Mouse (Mus musculus): ENCODE measurements at regions not wholly inside any gene's neighbourhood (a gene's known extent, or its start where the extent isn't known, plus 50 kb on each side); places are given as distances from the start of the nearest gene placed in this dataset.
A peak's percentile ranks its signal among the peaks of the same experiment; 100 is the strongest.

DNA sequence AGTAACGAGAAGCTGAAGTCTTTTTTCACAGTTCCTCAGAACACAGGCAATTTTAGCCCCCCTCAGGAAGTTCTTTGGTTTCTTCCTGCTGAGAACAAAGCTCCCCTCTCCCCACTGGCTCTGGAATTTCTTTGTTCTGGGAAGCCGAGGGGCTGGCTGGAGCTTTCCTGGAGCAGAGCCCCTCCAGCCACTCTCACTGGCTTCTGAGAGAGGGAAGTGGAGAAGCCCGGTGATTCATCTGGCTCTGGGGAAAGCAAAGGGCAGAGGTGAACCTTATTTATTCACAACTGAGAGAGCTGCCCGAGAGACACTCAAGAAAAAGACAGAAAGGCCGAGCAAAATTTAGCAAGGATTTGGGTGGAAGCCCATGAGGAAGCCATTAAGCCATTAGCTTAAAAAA, 63.9 kb downstream of the Ddx3x start:
- Histone ChIP-seq H3K4me1 (peaks cover 19% of the 10 kb centered on the region), H3K4me2 (peak overlapping the region; percentile 61), H3K9me3 (no peaks in the 10 kb centered on the region), H3K36me3 (replicated peaks) (no peaks in the 10 kb centered on the region), H3K4me3 (peak overlapping the region; percentile 12; the same call in 1 of the 2 replicates), H3K27me3 (replicated peaks) (no peaks in the 10 kb centered on the region; the same call in 1 of the 2 replicates), H3K9ac (no peak overlapping the region), H3K27ac (peak overlapping the region; percentile 94)
- WGBS: 4% methylated on average over 5 of the region's 5 CpGs
- ATAC-seq (replicated peaks): no peak

DNA sequence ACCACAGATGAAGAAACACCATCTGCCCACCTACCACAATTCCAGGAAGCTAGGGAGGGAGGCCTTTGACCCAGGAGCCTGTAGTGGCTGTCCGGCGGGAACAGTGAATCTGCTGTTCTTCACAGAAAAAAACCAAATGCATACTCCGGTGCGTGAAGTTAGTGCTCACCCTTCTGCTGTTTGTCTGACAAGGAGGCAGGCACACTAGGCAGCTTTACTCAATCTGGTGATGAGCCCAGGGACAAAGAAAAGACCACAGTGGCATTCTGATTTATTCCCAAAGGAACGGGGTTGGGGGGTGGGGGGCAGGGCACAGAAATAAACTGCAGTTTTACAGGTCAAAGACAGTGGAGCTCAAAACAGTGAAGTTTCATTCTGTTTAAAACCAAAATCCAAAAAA, 64.4 kb downstream of the Ddx3x start:
- 10% methylated on average over 5 of the region's 5 CpGs for WGBS
- Histone ChIP-seq H3K4me2 (peak overlapping the region; percentile 61), H3K27ac (peak overlapping the region; percentile 94), H3K36me3 (replicated peaks) (no peaks in the 10 kb centered on the region), H3K9ac (0 out of 2 replicates have a peak overlapping the region, but pooled peaks have one; percentile 29), H3K27me3 (replicated peaks) (no peaks in the 10 kb centered on the region; the same call in 1 of the 2 replicates), H3K9me3 (no peaks in the 10 kb centered on the region), H3K4me3 (peak overlapping the region; percentile 12; the same call in 1 of the 2 replicates), H3K4me1 (peaks cover 19% of the 10 kb centered on the region)
- no peak for ATAC-seq (replicated peaks)

DNA sequence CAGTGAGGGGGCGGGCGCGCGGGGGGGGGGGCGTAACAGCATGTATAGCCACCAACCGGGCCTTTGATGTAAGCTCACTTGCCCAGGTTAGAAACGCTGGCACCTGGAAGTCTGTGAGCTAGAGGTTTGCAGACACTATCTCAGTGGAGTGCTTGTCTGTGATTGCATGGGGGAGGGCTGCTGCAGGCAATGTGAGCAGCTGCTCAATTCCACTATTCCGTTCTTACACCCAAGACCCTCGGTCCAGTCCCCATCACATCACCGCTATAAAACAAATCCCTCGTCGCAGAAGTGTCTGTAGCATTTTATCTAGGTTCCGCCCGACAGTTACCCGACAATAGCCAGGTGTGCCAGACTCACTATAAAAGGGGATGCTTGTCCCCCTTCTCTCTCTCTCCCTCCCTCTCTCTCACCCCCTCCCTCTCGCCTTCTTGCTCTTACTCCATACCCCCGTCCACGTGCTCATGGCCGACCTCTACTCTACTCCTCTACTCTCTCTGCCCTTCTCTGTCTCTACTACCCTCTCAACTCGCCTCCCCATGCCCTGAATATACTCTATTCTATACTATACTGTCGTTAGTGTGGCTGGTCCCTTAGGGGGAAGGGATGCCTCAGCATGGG, 65.4 kb downstream of the Ddx3x start:
- peak; percentile 68 for ATAC-seq (replicated peaks)
- Histone ChIP-seq H3K4me2 (peak overlapping the region; percentile 61), H3K27me3 (replicated peaks) (peaks cover 5% of the 10 kb centered on the region; the same call in 1 of the 2 replicates), H3K9me3 (no peaks in the 10 kb centered on the region), H3K9ac (peak overlapping the region; percentile 29; the same call in 1 of the 2 replicates), H3K4me1 (peaks cover 19% of the 10 kb centered on the region), H3K36me3 (replicated peaks) (no peaks in the 10 kb centered on the region), H3K27ac (peak overlapping the region; percentile 94), H3K4me3 (peak overlapping the region; percentile 43)
- 12% methylated on average over 21 of the region's 21 CpGs for WGBS

DNA sequence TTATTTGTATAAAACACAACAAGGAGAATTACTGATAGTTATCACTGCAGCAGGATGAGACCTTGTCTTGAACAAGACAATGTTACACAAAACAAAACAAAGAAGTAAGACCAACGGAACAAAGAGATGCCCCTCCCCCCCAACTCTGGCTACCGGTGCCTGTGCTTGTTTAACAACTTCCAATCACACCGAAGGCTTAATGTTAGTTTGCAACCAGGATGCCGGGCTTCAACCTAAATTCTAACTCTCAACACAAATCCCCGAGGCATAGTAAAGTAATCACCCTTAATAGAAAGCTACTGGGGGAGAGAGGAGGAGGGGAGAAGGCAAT, 65.9 kb downstream of the Ddx3x start:
- peaks cover 6% of the 10 kb centered on the region; the same call in 1 of the 2 replicates for H3K27me3 ChIP-seq (replicated peaks)
- no peak; the same call in 1 of the 2 replicates for ATAC-seq (replicated peaks)
- peak overlapping the region; percentile 61 for H3K4me2 ChIP-seq

DNA sequence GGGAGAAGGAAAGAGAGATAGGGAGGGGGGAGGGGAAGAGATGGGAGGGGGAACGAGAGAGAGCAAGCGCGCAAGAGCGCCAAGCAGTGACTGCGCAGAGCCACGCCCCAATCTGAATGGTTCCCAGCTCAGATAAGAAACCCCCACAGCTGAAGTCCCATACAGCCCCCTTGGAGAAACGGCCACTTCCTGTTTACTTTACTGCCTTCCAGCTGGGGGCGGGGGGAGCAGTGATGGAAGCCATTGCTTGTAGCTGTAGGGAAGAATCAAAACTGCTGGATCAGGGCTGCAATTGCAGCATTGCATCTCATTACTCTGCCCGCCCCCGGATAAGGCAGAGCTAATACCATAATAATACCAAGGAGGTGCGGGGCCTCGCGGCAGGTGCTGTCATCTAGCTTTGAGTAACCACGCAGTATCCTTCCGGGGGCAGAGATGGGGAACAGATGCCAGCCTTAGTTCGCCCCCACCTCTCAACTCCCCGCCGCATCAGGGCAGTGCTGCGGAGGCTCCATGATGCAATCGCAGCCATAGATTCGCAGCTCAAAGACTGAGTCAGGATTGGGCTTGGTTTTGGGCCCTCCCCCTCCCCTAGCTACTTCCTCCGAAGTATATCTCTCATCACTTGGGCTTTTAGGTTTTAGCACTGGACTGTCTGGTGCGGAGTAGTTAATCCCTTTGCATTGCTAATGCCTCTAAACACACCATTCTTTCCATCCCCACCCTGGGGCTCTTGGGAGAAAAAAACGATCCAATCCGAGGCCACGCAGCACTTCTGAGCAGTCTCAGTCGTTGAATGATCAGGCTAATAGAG, 66.5 kb downstream of the Ddx3x start:
- WGBS: 6% methylated on average over 27 of the region's 27 CpGs
- H3K36me3 ChIP-seq (replicated peaks): no peaks in the 10 kb centered on the region

More for the DNA sequence above, 65.9 kb downstream of the Ddx3x start:
- 8% methylated on average over 5 of the region's 5 CpGs for WGBS
- Histone ChIP-seq H3K9me3 (no peaks in the 10 kb centered on the region), H3K4me3 (peak overlapping the region; percentile 43), H3K27ac (peak overlapping the region; percentile 94), H3K9ac (peak overlapping the region; percentile 29; the same call in 1 of the 2 replicates), H3K36me3 (replicated peaks) (no peaks in the 10 kb centered on the region), H3K4me1 (peaks cover 19% of the 10 kb centered on the region)

DNA sequence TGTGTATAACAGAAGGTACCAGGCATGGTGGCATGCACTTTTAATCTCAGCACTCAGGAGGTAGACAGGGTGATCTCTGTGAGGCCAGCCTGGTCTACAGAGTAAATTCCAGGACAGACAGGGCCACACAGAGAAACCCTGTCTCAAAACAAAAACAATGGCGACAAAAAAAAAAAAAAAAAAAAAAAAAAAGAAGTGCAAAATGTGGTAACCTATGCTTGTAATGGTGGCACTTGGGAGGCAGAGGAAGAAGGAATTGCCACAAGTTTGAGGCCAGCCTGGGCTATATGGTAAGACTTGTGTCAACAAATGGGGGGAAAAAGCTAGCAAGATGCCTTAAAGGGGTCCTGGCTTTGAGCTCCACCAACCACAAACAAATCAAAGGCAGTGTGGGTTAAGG, 67.6 kb downstream of the Ddx3x start:
- Histone ChIP-seq H3K27ac (no peak overlapping the region), H3K36me3 (replicated peaks) (no peaks in the 10 kb centered on the region), H3K4me2 (no peak overlapping the region), H3K27me3 (replicated peaks) (peaks cover 6% of the 10 kb centered on the region), H3K4me3 (no peak overlapping the region), H3K4me1 (peaks cover 19% of the 10 kb centered on the region), H3K9me3 (no peaks in the 10 kb centered on the region), H3K9ac (no peak overlapping the region)
- 82% methylated on average over 1 of the region's 1 CpGs for WGBS
- ATAC-seq (replicated peaks): no peak

More for the DNA sequence above, 66.5 kb downstream of the Ddx3x start:
- peak overlapping the region; percentile 43 for H3K9ac ChIP-seq
- peaks cover 19% of the 10 kb centered on the region for H3K4me1 ChIP-seq
- H3K27me3 ChIP-seq (replicated peaks): peaks cover 6% of the 10 kb centered on the region; the same call in 1 of the 2 replicates
- H3K4me3 ChIP-seq: peak overlapping the region; percentile 43
- peak overlapping the region; percentile 61 for H3K4me2 ChIP-seq
- ATAC-seq (replicated peaks): peak; percentile 95
- no peaks in the 10 kb centered on the region for H3K9me3 ChIP-seq
- H3K27ac ChIP-seq: peak overlapping the region; percentile 94

DNA sequence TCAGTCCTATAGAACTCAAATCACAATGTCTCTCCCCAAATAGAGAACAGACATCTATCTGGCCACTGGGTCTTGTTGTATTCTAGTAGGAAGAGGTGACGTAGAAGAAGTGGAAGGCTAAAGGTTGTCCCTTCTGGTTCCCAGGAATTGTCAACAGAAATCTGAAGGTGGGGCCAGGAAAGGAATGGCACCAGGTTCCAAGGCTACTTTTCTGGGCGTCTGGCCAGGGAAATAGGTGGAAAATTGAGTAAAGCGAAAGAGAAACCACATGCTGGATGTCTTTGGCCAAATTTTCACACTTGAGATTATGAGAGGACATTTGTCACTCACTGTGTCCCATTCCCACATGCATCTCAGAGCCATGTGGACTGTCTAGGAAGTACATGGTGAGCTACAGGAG, 69.7 kb downstream of the Ddx3x start:
- H3K9me3 ChIP-seq: no peaks in the 10 kb centered on the region
- H3K4me3 ChIP-seq: no peak overlapping the region
- peaks cover 6% of the 10 kb centered on the region for H3K27me3 ChIP-seq (replicated peaks)
- no peak overlapping the region for H3K4me2 ChIP-seq
- no peak overlapping the region for H3K27ac ChIP-seq
- no peak overlapping the region for H3K9ac ChIP-seq
- ATAC-seq (replicated peaks): no peak
- H3K36me3 ChIP-seq (replicated peaks): no peaks in the 10 kb centered on the region
- 85% methylated on average over 3 of the region's 3 CpGs for WGBS
- peaks cover 4% of the 10 kb centered on the region for H3K4me1 ChIP-seq

DNA sequence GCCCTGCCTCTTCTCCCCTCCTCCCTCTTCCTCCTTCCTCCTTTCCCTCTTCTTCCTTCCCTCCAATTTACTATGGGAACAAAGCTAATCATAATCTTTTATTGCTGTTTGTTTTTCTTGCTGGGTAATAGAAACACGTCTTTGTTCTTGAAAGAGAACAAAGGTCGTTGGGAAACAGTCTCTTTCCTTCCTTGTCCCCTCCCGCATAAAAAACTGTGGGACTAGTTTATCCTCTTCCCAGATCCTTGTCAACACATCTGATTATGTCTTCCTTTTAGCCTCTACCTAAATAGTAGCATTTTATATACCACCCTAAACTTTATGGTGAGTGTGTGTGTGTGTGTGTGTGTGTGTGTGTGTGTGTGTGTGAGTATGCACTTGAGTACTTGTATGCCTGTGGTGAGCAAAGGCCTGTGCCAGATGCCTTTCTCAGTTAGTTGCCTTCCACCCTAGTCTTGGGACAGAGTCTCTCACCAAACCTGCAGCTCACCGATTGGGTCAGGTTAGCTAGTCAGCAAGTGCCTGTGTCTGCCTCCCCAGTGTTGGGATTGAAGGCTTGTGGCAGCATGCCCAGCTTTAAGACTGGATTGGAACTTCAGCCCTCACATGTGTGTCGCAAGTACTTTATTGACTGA, 76.5 kb downstream of the Ddx3x start:
- no peaks in the 10 kb centered on the region for H3K4me1 ChIP-seq
- H3K9me3 ChIP-seq: no peaks in the 10 kb centered on the region
- no peak overlapping the region for H3K4me2 ChIP-seq
- H3K27ac ChIP-seq: no peak overlapping the region
- no peaks in the 10 kb centered on the region for H3K36me3 ChIP-seq (replicated peaks)
- no peak overlapping the region for H3K9ac ChIP-seq
- WGBS: 80% methylated on average over 5 of the region's 5 CpGs
- no peak for ATAC-seq (replicated peaks)
- H3K4me3 ChIP-seq: no peak overlapping the region
- H3K27me3 ChIP-seq (replicated peaks): no peaks in the 10 kb centered on the region; the same call in 1 of the 2 replicates

DNA sequence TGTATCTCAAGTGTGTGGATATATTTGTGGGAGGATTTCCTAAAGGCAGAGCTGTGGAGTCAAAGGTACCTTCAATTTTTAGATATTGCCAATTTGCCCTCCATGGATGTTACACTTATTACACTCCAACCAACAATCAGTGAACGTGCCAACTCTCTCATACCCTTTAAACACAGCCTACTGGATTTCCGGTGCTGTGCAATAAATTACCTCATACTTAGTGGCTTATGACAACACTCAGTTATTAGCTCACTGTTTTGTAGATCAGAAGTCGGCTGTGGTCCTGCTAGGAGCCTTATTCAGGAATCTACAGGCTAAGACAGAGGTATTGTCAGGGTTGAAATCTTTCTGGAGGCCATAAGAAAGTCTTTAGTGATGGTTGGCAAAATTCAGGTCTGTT, 77.2 kb downstream of the Ddx3x start:
- H3K27ac ChIP-seq: no peak overlapping the region
- no peak overlapping the region for H3K9ac ChIP-seq
- H3K27me3 ChIP-seq (replicated peaks): no peaks in the 10 kb centered on the region; the same call in 1 of the 2 replicates
- H3K4me1 ChIP-seq: no peaks in the 10 kb centered on the region
- no peaks in the 10 kb centered on the region for H3K9me3 ChIP-seq
- ATAC-seq (replicated peaks): no peak
- H3K4me3 ChIP-seq: no peak overlapping the region
- H3K36me3 ChIP-seq (replicated peaks): no peaks in the 10 kb centered on the region
- H3K4me2 ChIP-seq: no peak overlapping the region
- 89% methylated on average over 3 of the region's 3 CpGs for WGBS

DNA sequence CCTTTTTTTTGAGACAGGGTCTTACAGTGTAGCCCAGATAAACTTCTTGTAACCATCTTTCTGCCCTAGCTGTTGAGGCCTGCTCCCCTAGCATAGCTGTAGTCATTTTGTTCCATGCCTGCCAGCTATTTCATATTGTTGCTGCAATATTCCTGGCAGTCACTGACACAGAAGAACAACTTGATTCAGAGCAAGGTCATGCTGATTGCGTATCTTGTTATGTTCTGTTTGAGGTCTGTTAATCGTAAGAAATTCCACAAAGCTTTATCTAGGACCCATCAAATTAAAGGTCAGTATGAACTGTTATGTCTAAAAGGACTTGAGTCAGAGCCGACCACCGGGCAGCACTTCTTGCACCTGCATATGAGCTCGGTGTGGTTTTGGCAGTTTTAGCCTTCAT, 79.7 kb downstream of the Ddx3x start:
- Histone ChIP-seq H3K4me1 (no peaks in the 10 kb centered on the region), H3K36me3 (replicated peaks) (no peaks in the 10 kb centered on the region), H3K9me3 (no peaks in the 10 kb centered on the region), H3K27me3 (replicated peaks) (0 out of 2 replicates have a peak, but pooled peaks cover 2% of the 10 kb centered on the region), H3K9ac (no peak overlapping the region), H3K4me2 (no peak overlapping the region), H3K4me3 (no peak overlapping the region), H3K27ac (no peak overlapping the region)
- 89% methylated on average over 5 of the region's 5 CpGs for WGBS
- ATAC-seq (replicated peaks): no peak

DNA sequence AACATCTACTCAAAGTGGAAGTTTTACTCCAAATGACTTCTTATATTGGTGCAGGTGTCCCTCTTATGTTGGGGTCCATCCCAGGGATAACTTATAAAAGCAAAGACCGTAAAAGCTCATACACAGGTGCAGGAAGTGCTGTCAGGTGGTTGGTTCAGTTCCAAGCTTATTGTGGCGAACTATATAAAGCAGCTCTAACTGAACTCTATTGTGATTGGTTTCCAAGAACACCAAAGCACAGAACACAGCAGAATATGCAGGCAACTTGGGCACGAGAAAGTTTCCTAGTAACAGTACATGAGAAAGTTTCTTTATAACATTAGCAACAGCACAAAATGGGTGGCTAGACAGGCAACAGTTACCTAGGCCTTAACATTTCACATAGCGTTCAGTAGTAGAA, 89.5 kb downstream of the Ddx3x start:
- 85% methylated on average over 4 of the region's 4 CpGs for WGBS
- Histone ChIP-seq H3K27ac (no peak overlapping the region), H3K4me3 (no peak overlapping the region), H3K27me3 (replicated peaks) (no peaks in the 10 kb centered on the region; the same call in 1 of the 2 replicates), H3K9ac (no peak overlapping the region), H3K4me1 (no peaks in the 10 kb centered on the region), H3K4me2 (no peak overlapping the region), H3K36me3 (replicated peaks) (no peaks in the 10 kb centered on the region), H3K9me3 (no peaks in the 10 kb centered on the region)
- no peak for ATAC-seq (replicated peaks)

DNA sequence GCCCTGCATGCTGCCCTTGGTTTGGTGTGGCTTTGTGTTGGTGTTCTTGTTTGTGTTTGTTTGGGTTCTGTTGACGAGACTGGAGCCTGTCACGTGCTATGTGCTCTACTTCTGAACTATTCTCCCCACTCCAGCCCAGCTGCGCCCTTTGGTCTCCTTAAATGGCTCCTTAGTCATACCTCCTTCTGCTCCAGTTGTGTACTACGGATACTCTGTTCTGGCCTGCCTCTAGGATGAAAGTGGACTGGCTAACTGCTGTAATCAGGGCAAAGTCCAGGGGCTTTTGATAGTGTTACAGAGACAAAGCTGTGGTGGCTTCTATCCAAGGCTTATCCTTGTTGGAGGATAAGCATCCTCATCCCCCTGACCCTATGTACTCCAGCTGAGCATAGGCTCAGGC, 92.0 kb downstream of the Ddx3x start:
- Histone ChIP-seq H3K27ac (no peak overlapping the region), H3K9ac (no peak overlapping the region), H3K4me2 (no peak overlapping the region), H3K27me3 (replicated peaks) (no peaks in the 10 kb centered on the region; the same call in 1 of the 2 replicates), H3K4me3 (no peak overlapping the region), H3K9me3 (no peaks in the 10 kb centered on the region), H3K4me1 (no peaks in the 10 kb centered on the region), H3K36me3 (replicated peaks) (no peaks in the 10 kb centered on the region)
- ATAC-seq (replicated peaks): no peak
- WGBS: 68% methylated on average over 4 of the region's 4 CpGs

All from midbrain, embryonic 15.5 days (tissue).